Mouse (Mus musculus): ENCODE data around the gene Neu4.
A peak's percentile ranks its signal among the peaks of the same experiment; 100 is the strongest.
"Not testable (repeated sequence)": the region's sequence is repeated elsewhere in the genome, so short reads cannot be mapped to it uniquely, and the experiment has no call there.

Gene Neu4

DNA sequence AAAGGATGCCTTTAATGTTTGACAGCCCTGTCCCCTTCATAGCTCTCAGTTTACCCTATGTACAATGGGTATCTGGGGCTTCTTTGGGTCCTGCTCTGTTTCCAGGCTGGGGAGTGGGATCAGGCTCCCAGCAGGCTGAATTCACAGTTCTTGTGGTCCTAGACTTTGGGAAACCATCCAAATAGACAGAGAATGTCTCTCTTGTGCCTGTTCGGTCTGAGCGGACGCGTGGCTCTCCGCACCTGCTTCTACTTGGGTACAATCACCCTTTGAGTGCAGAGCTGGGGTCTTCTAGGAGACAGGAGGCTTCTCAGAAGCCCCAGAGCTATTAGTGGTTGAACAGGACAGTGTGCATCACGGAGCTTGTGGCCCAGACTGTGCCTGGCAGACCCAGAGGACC is at the start of gene Neu4:
Neu4 (plus strand) TSS at position 301 of the 400 bp plus-strand sequence.
- no peak for DNase-seq (ENCODE audit: low read depth)

DNA sequence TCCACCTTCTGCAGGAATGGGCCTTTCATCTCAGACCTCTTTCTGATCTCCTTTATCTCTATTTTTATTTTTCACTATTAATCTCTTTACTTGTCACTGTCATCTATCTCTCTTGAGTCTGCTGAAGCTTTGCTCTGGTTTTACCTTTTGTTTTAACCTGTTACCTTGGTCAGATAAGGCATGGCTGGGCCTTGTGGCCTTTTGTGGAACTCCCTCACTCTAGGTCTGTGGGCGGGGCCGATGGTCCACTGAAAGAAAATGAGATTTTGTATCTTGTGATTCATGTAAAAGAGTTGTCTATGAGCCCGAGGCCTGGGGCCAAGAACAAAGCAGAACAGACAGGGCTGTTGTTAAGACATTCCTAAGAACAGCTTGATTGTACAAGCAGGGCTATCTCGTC is 49.5 kb upstream of the Neu4 start:
- not testable (repeated sequence) for DNase-seq (ENCODE audit: low read depth)

DNA sequence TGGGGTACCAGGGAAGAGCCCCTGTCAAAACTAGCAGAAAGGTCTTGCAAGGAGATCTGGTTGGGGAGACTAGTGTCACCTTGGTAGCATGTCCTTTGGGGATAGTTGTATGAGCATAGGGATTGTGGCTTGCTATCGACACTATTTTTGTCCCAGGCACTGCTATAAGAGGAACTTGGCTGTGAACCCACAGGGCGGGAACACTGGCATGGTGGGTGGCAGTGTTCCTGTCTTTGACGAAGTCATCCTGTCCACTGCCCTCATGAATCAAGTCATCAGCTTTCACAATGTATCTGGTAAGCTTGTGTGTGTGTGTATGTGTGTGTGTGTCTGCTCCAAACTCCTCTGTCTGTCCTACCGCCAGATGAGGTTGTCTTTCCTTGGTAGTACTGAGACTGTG is 44.5 kb upstream of the Neu4 start:
- not testable (repeated sequence) for DNase-seq (ENCODE audit: low read depth)

GRCm38 (mm10) chr1:93978287-93978686 is 42.0 kb upstream of the Neu4 start:
- not testable (repeated sequence) for DNase-seq (ENCODE audit: low read depth)

- not testable (repeated sequence) for DNase-seq (ENCODE audit: low read depth)
Observed at GRCm38 (mm10) chr1:93980932-93981331, 39.3 kb upstream of the Neu4 start.

GRCm38 (mm10) chr1:93986167-93986566 is 34.1 kb upstream of the Neu4 start:
- DNase-seq (ENCODE audit: low read depth) = no peak

GRCm38 (mm10) chr1:93988786-93989185 is 31.5 kb upstream of the Neu4 start:
- DNase-seq (ENCODE audit: low read depth) = no peak

DNA sequence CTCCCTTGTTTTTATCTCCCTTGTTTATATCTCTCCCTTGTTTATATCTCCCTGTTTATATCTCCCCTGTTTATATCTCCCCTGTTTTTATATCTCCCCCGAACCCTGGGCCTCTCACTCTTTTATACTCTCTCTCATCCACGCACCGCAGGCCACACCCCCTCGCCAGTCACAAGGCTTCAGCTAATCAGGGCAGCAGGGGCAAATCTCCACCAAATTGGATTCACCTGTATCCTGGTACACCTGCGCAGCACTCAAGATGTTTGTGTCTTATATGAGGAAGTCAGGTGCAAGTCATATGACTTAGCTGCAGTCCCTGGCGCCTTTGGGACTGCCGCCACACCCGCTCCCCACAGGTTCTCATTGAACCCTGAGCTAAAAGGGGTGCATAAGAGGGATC is 30.0 kb upstream of the Neu4 start, which contains the start of gene Gal3st2c:
Gal3st2c (plus strand) TSS at position 301 of the 400 bp plus-strand sequence.
- not testable (repeated sequence) for DNase-seq (ENCODE audit: low read depth)

- DNase-seq (ENCODE audit: low read depth) = not testable (repeated sequence)
Observed at GRCm38 (mm10) chr1:93991068-93991467, 29.2 kb upstream of the Neu4 start.

GRCm38 (mm10) chr1:93991491-93991890 is 28.8 kb upstream of the Neu4 start:
- DNase-seq (ENCODE audit: low read depth) = not testable (repeated sequence)

GRCm38 (mm10) chr1:94001023-94001422 is 19.2 kb upstream of the Neu4 start:
- no peak for DNase-seq (ENCODE audit: low read depth)

- not testable (repeated sequence) for DNase-seq (ENCODE audit: low read depth)
Observed at GRCm38 (mm10) chr1:94005954-94006506, 14.2 kb upstream of the Neu4 start.

GRCm38 (mm10) chr1:94008826-94009225 is 11.4 kb upstream of the Neu4 start:
- not testable (repeated sequence) for DNase-seq (ENCODE audit: low read depth)

DNA sequence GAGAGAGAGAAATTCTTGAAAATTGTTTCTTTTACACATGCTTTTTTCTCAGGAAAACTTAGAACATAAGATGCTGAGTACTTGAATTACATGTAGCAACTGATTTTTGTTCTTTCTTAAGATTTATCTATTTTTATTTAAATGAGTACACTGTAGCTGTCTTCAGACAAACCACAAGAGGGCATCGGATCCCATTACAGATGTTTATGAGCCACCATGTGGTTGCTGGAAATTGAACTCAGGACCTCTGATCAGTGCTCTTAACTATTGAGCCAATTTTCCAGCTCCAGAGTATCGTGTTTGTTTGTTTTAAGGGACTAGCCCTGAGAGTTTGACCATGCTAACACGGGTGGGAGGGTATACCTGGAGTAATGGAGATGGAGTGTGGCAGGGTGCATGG is 8.6 kb upstream of the Neu4 start:
- peak; percentile 32 for DNase-seq (ENCODE audit: low read depth)

GRCm38 (mm10) chr1:94027506-94028108 is 7.4 kb downstream of the Neu4 start:
- DNase-seq (ENCODE audit: low read depth) = no peak

- DNase-seq (ENCODE audit: low read depth) = no peak
Observed at GRCm38 (mm10) chr1:94028741-94029140, 8.5 kb downstream of the Neu4 start.

DNA sequence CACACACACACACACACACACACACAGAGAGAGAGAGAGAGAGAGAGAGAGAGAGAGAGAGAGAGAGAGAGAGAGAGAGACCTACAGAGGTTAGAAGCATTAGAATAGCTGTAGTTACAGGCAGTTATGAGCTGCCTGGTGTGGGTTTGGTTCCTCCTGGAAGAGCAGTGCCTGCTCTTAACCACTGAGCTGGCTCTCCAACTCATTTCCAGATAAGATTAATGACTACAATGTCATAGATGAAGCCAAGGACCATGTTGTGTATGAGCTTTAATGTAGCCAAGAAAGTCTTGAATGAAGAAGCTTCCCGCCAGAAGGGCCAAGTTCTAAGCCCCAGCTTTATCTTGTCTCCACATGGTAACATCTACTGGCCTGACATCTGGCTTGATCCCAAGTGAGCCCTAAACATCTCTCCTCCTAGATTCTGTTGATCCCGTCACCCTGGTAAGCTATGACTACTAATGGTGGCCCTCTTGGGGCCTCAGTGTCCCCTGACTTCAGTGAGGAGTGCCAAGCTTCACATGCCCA is 12.9 kb downstream of the Neu4 start:
- no peak for DNase-seq (ENCODE audit: low read depth)

GRCm38 (mm10) chr1:94034984-94035743 is 14.9 kb downstream of the Neu4 start:
- DNase-seq (ENCODE audit: low read depth) = peak; percentile 94

- DNase-seq (ENCODE audit: low read depth) = no peak
Observed at GRCm38 (mm10) chr1:94040391-94040790, 20.1 kb downstream of the Neu4 start.

DNA sequence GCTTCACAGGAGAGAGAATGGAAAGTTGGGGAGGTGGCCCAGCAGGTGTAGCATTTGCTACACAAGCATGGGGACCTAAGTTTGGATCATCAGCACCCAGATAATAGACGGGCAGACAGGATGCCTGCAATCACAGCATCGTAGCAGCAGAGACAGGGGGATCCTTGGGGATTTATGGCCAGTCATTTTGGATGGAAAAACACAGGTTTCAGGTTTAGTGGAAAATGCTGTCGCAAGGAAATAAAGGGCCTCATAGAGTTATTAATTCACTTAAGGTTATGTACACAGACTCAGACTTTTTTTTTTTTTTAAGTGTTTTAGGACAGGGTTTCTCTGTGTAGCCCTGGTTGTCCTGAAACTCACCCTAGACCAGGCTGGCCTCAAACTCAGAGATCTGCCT is 25.3 kb downstream of the Neu4 start:
- no peak for DNase-seq (ENCODE audit: low read depth)

- DNase-seq (ENCODE audit: low read depth) = no peak
Observed at GRCm38 (mm10) chr1:94046544-94046943, 26.3 kb downstream of the Neu4 start.

- DNase-seq (ENCODE audit: low read depth) = no peak
Observed at GRCm38 (mm10) chr1:94051104-94051503, 30.9 kb downstream of the Neu4 start.

- peak; percentile 62 for DNase-seq (ENCODE audit: low read depth)
Observed at GRCm38 (mm10) chr1:94052373-94052772, 32.1 kb downstream of the Neu4 start, which contains the start of gene Pdcd1. Gene Pdcd1 (minus strand): TSS chr1:94052553.

All from naive thymus-derived CD4-positive, alpha-beta T cell, adult 2 months (primary cell).